Mouse (Mus musculus): ENCODE data around the gene Abcc8. TPM values are rescaled to one million over a fixed set of nuclear protein-coding genes. Genes with fewer than 3 reads are reported as not detected.

The Abcc8 gene
- polyA plus RNA-seq, 1 experiment from 2014 or later = 2.5 TPM

GRCm38 (mm10) chr7:46162731-46163130, 17.1 kb downstream of the Abcc8 start:
- Histone ChIP-seq H3K27ac (ENCODE audit: low read length) (no peak overlapping the region), H3K4me3 (ENCODE audit: low read length) (no peak overlapping the region), H3K27me3 (ENCODE audit: control insufficient read depth, insufficient read depth, low read depth, low read length) (no peaks in the 10 kb centered on the region), H3K9me3 (ENCODE audit: control insufficient read depth, low read length) (no peaks in the 10 kb centered on the region), H3K36me3 (ENCODE audit: control insufficient read depth, insufficient read depth, low read length) (no peaks in the 10 kb centered on the region), H3K9ac (ENCODE audit: low read length) (no peak overlapping the region), H3K4me2 (ENCODE audit: low read depth, low read length) (no peak overlapping the region), H3K4me1 (replicated peaks; ENCODE audit: control insufficient read depth, insufficient read depth, low read length) (no peaks in the 10 kb centered on the region)
- no peak for ATAC-seq (ENCODE audit: low read depth)
- 67% methylated on average over 5 of the region's 5 CpGs for WGBS

DNA sequence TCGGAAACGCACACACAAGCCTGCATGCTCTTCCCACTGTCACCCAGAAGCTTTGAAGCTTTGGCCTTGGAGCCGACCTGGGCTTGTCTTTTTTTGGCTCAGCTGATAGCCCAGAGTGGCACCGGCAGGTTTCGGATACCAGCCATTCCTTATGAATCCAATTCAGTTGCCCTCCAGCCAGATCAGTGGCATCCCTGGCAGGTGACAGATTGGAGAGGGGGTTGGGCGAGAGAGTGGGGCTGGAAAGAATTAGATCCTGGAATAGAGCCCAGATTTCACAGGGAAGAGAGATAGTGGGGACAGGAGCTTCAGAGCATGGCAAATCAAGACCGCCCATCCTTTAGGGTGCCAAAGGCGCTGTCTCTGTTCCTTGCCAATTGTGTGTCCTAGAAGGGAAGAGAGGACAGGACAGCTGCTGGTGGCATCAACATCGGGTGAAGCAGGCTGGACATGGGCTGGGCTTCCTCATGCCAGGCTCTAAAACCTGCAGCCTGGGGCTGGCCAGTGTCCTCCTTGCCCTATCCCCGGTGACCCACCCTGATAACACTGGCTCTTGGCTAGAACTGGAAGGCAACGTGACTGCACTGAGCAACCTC, 17.6 kb downstream of the Abcc8 start:
- H3K9me3 ChIP-seq (ENCODE audit: control insufficient read depth, low read length) = no peaks in the 10 kb centered on the region
- 59% methylated on average over 11 of the region's 11 CpGs for WGBS
- H3K36me3 ChIP-seq (ENCODE audit: control insufficient read depth, insufficient read depth, low read length) = no peaks in the 10 kb centered on the region
- H3K27ac ChIP-seq (ENCODE audit: low read length) = no peak overlapping the region
- ATAC-seq (ENCODE audit: low read depth) = no peak
- H3K9ac ChIP-seq (ENCODE audit: low read length) = no peak overlapping the region
- no peak overlapping the region for H3K4me3 ChIP-seq (ENCODE audit: low read length)
- no peak overlapping the region for H3K4me2 ChIP-seq (ENCODE audit: low read depth, low read length)
- no peaks in the 10 kb centered on the region for H3K27me3 ChIP-seq (ENCODE audit: control insufficient read depth, insufficient read depth, low read depth, low read length)
- no peaks in the 10 kb centered on the region for H3K4me1 ChIP-seq (replicated peaks; ENCODE audit: control insufficient read depth, insufficient read depth, low read length)

GRCm38 (mm10) chr7:46161615-46162014, 18.2 kb downstream of the Abcc8 start:
- WGBS = 26% methylated on average over 3 of the region's 3 CpGs
- Histone ChIP-seq H3K9me3 (ENCODE audit: control insufficient read depth, low read length) (no peaks in the 10 kb centered on the region), H3K4me2 (ENCODE audit: low read depth, low read length) (no peak overlapping the region), H3K4me3 (ENCODE audit: low read length) (no peak overlapping the region), H3K4me1 (replicated peaks; ENCODE audit: control insufficient read depth, insufficient read depth, low read length) (no peaks in the 10 kb centered on the region), H3K27me3 (ENCODE audit: control insufficient read depth, insufficient read depth, low read depth, low read length) (no peaks in the 10 kb centered on the region), H3K9ac (ENCODE audit: low read length) (no peak overlapping the region), H3K27ac (ENCODE audit: low read length) (no peak overlapping the region), H3K36me3 (ENCODE audit: control insufficient read depth, insufficient read depth, low read length) (no peaks in the 10 kb centered on the region)
- ATAC-seq (ENCODE audit: low read depth) = no peak

- Histone ChIP-seq H3K36me3 (ENCODE audit: control insufficient read depth, insufficient read depth, low read length) (no peaks in the 10 kb centered on the region), H3K27ac (ENCODE audit: low read length) (no peak overlapping the region), H3K9me3 (ENCODE audit: control insufficient read depth, low read length) (no peaks in the 10 kb centered on the region), H3K4me1 (replicated peaks; ENCODE audit: control insufficient read depth, insufficient read depth, low read length) (no peaks in the 10 kb centered on the region), H3K27me3 (ENCODE audit: control insufficient read depth, insufficient read depth, low read depth, low read length) (no peaks in the 10 kb centered on the region), H3K4me2 (ENCODE audit: low read depth, low read length) (no peak overlapping the region), H3K9ac (ENCODE audit: low read length) (no peak overlapping the region), H3K4me3 (ENCODE audit: low read length) (no peak overlapping the region)
- no peak for ATAC-seq (ENCODE audit: low read depth)
- 63% methylated on average over 7 of the region's 7 CpGs for WGBS
These were observed 22.1 kb downstream of the Abcc8 start for GRCm38 (mm10) chr7:46157746-46158145.

- Histone ChIP-seq H3K9me3 (ENCODE audit: control insufficient read depth, low read length) (no peaks in the 10 kb centered on the region), H3K27me3 (ENCODE audit: control insufficient read depth, insufficient read depth, low read depth, low read length) (no peaks in the 10 kb centered on the region), H3K4me2 (ENCODE audit: low read depth, low read length) (no peak overlapping the region), H3K27ac (ENCODE audit: low read length) (no peak overlapping the region), H3K4me3 (ENCODE audit: low read length) (no peak overlapping the region), H3K9ac (ENCODE audit: low read length) (no peak overlapping the region), H3K4me1 (replicated peaks; ENCODE audit: control insufficient read depth, insufficient read depth, low read length) (no peaks in the 10 kb centered on the region), H3K36me3 (ENCODE audit: control insufficient read depth, insufficient read depth, low read length) (no peaks in the 10 kb centered on the region)
- WGBS = 65% methylated on average over 18 of the region's 18 CpGs
- no peak for ATAC-seq (ENCODE audit: low read depth)
These were observed 25.0 kb downstream of the Abcc8 start for GRCm38 (mm10) chr7:46154498-46155488.

GRCm38 (mm10) chr7:46152819-46153351, 26.9 kb downstream of the Abcc8 start:
- 68% methylated on average over 9 of the region's 9 CpGs for WGBS
- no peak for ATAC-seq (ENCODE audit: low read depth)
- H3K9me3 ChIP-seq (ENCODE audit: control insufficient read depth, low read length) = no peaks in the 10 kb centered on the region

DNA sequence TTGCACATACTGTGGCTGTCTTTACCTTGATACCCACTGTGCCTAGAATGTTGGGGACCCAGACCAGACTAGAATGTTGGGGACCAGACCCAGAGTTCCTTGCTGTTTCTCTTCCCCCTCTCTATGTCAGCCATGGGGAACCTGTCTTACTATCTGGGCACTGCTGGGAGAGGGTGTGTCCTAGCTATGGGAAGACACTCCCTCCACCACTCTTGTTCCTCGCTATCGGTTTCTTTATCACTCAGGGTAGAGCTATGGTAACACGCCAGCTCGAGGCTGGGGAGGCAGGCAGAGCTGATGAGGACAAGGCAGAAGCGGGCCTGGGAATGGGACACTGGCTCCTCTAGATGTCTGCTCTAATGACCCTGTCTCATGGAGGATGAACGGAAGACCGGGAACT, 32.4 kb downstream of the Abcc8 start:
- ATAC-seq (ENCODE audit: low read depth) = no peak
- Histone ChIP-seq H3K4me1 (replicated peaks; ENCODE audit: control insufficient read depth, insufficient read depth, low read length) (no peaks in the 10 kb centered on the region), H3K4me2 (ENCODE audit: low read depth, low read length) (no peak overlapping the region), H3K9me3 (ENCODE audit: control insufficient read depth, low read length) (no peaks in the 10 kb centered on the region), H3K9ac (ENCODE audit: low read length) (no peak overlapping the region), H3K27ac (ENCODE audit: low read length) (no peak overlapping the region), H3K36me3 (ENCODE audit: control insufficient read depth, insufficient read depth, low read length) (no peaks in the 10 kb centered on the region), H3K4me3 (ENCODE audit: low read length) (no peak overlapping the region), H3K27me3 (ENCODE audit: control insufficient read depth, insufficient read depth, low read depth, low read length) (no peaks in the 10 kb centered on the region)
- 76% methylated on average over 7 of the region's 7 CpGs for WGBS

More at GRCm38 (mm10) chr7:46152819-46153351, 26.9 kb downstream of the Abcc8 start:
- Histone ChIP-seq H3K36me3 (ENCODE audit: control insufficient read depth, insufficient read depth, low read length) (no peaks in the 10 kb centered on the region), H3K4me3 (ENCODE audit: low read length) (no peak overlapping the region), H3K4me2 (ENCODE audit: low read depth, low read length) (no peak overlapping the region), H3K9ac (ENCODE audit: low read length) (no peak overlapping the region), H3K27ac (ENCODE audit: low read length) (no peak overlapping the region), H3K27me3 (ENCODE audit: control insufficient read depth, insufficient read depth, low read depth, low read length) (no peaks in the 10 kb centered on the region), H3K4me1 (replicated peaks; ENCODE audit: control insufficient read depth, insufficient read depth, low read length) (no peaks in the 10 kb centered on the region)

- no peaks in the 10 kb centered on the region for H3K4me1 ChIP-seq (replicated peaks; ENCODE audit: control insufficient read depth, insufficient read depth, low read length)
- no peaks in the 10 kb centered on the region for H3K27me3 ChIP-seq (ENCODE audit: control insufficient read depth, insufficient read depth, low read depth, low read length)
- H3K27ac ChIP-seq (ENCODE audit: low read length) = no peak overlapping the region
- H3K9me3 ChIP-seq (ENCODE audit: control insufficient read depth, low read length) = no peaks in the 10 kb centered on the region
- no peaks in the 10 kb centered on the region for H3K36me3 ChIP-seq (ENCODE audit: control insufficient read depth, insufficient read depth, low read length)
- no peak overlapping the region for H3K4me2 ChIP-seq (ENCODE audit: low read depth, low read length)
- H3K9ac ChIP-seq (ENCODE audit: low read length) = no peak overlapping the region
- no peak for ATAC-seq (ENCODE audit: low read depth)
- WGBS = 68% methylated on average over 7 of the region's 7 CpGs
- H3K4me3 ChIP-seq (ENCODE audit: low read length) = no peak overlapping the region
These were observed 33.0 kb downstream of the Abcc8 start for GRCm38 (mm10) chr7:46146675-46147308.

DNA sequence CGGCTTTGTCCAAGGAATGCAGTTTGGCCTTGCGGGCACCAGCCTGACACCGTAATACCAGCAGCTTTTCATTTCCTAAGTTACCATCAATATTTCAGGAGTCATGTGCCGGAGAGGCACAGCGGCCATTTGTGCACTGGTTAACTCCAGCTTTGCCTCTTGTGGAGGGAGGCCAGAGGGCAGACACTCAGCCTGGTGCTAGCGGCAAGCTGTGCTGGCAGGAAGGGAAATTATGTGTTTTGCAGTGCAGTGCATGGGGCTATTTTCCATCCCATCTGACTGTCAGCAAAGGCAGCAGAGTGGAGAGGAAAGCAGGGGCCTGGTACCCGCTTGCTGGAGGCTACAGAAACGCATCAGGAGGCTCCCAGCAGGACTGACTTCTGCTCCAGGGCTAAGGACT, 35.8 kb downstream of the Abcc8 start:
- Histone ChIP-seq H3K4me1 (replicated peaks; ENCODE audit: control insufficient read depth, insufficient read depth, low read length) (no peaks in the 10 kb centered on the region), H3K27me3 (ENCODE audit: control insufficient read depth, insufficient read depth, low read depth, low read length) (no peaks in the 10 kb centered on the region), H3K4me2 (ENCODE audit: low read depth, low read length) (no peak overlapping the region), H3K9me3 (ENCODE audit: control insufficient read depth, low read length) (no peaks in the 10 kb centered on the region), H3K9ac (ENCODE audit: low read length) (no peak overlapping the region), H3K27ac (ENCODE audit: low read length) (no peak overlapping the region), H3K4me3 (ENCODE audit: low read length) (no peak overlapping the region), H3K36me3 (ENCODE audit: control insufficient read depth, insufficient read depth, low read length) (no peaks in the 10 kb centered on the region)
- ATAC-seq (ENCODE audit: low read depth) = no peak
- WGBS = 70% methylated on average over 8 of the region's 8 CpGs

All from lung, embryonic 16.5 days (tissue).